Mouse (Mus musculus) hindbrain, embryonic 12.5 days (tissue): ENCODE measurements around the gene Hspa1l. TPM values are rescaled to one million over a fixed set of nuclear protein-coding genes. Genes with fewer than 3 reads are reported as not detected.
"Not testable (repeated sequence)": the region's sequence is repeated elsewhere in the genome, so short reads cannot be mapped to it uniquely, and the experiment has no call there.

ENCODE experiments used
- ATAC-seq: fragments of 200-750 bp; cut with Nextera tagmentation; 2 replicates; pipeline ENCODE4 v1.8.0; 2017; ENCODE audit warnings: moderate TSS enrichment; ENCODE audit not compliant: low FRiP score
- H3K27ac ChIP-seq: fragments of 300-500 bp; sonication (generic); 2 replicates; pipeline ENCODE4 v1.5.1; 2016; ENCODE audit warnings: mild to moderate bottlenecking
- H3K27me3 ChIP-seq: fragments of 300-500 bp; sonication (generic); 2 replicates; pipeline ENCODE4 v1.6.1; 2016; ENCODE audit warnings: mild to moderate bottlenecking
- H3K36me3 ChIP-seq: fragments of 300-500 bp; sonication (generic); 2 replicates; pipeline ENCODE4 v1.6.1; 2016; ENCODE audit warnings: mild to moderate bottlenecking
- H3K4me1 ChIP-seq: fragments of 300-500 bp; sonication (generic); 2 replicates; pipeline ENCODE4 v1.6.1; 2016
- H3K4me2 ChIP-seq: fragments of 300-500 bp; sonication (generic); replicated peaks from 2 replicates; pipeline ENCODE4 v1.6.1; 2016; ENCODE audit warnings: mild to moderate bottlenecking
- H3K4me3 ChIP-seq: fragments of 300-500 bp; sonication (generic); 2 replicates; pipeline ENCODE4 v1.5.1; 2016; ENCODE audit warnings: mild to moderate bottlenecking
- H3K9ac ChIP-seq: fragments of 300-500 bp; sonication (generic); 2 replicates; pipeline ENCODE4 v1.6.1; 2016; ENCODE audit warnings: mild to moderate bottlenecking, moderate library complexity
- H3K9me3 ChIP-seq: fragments of 300-500 bp; sonication (generic); replicated peaks from 2 replicates; pipeline ENCODE4 v1.6.1; 2016; ENCODE audit warnings: mild to moderate bottlenecking
- WGBS: fragments of 180-500 bp; shearing (Covaris S2); methylation state at CpG from one replicate; pipeline ENCODE4 v1.1.7; 2016; 5-methylcytosine and 5-hydroxymethylcytosine counted together
- polyA plus RNA-seq: library from polyadenylated mRNA; unstranded; fragments of >200 nt; fragmentation: Nextera tagmentation; extraction: Ambion mirVana; gene quantifications from 2 replicates; pipeline ENCODE4 v1.2.1, GENCODE M21; 2016

Gene Hspa1l
- polyA plus RNA-seq, 1 experiment from 2014 or later = 1.3 TPM

DNA sequence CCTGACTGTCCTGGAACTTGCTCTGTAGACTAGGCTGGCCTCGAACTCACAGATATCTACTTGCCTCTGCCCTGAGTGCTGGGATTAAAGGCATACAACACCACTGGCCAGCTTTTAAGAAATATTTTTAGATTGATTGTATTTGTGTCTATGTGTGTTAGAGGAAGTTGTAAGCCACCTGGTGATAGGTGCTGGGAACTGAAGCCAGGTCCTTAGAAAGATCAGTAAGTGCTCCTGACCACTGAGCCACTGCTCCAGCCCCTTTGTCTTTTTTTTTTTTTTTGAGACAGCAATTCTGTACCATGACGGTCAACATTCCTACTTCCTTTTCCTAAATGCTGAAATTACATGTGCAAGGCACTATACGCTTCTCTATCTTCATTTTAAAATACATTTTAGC is 19.2 kb upstream of the Hspa1l start:
- ATAC-seq = no peak
- H3K36me3 ChIP-seq = peaks cover 17% of the 10 kb centered on the region
- no peak overlapping the region for H3K4me3 ChIP-seq
- H3K27me3 ChIP-seq = peaks cover 20% of the 10 kb centered on the region
- H3K4me1 ChIP-seq = peaks cover 13% of the 10 kb centered on the region
- H3K4me2 ChIP-seq = no peak overlapping the region
- 84% methylated on average over 3 of the region's 3 CpGs for WGBS
- H3K27ac ChIP-seq = no peak overlapping the region
- no peaks in the 10 kb centered on the region for H3K9me3 ChIP-seq
- H3K9ac ChIP-seq = no peak overlapping the region

DNA sequence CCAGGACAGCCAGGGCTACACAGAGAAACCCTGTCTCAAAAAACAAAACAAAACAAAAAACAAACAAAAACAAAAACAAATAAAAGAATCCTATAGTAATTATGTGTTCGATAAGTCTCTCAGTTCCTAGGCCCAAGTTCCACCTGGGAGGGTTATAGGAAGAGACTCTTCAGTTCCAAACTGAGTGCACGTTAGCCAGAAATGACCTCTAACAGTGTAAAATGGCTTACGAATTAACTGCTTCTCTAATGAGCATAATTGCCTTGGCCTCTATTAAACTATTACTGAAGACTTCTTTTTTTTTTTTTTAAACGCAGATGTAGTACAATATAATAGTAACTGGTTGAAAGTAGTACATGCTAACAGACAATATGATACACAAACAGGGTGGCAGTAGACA is 18.6 kb upstream of the Hspa1l start:
- H3K36me3 ChIP-seq = peaks cover 17% of the 10 kb centered on the region
- no peak overlapping the region for H3K27ac ChIP-seq
- H3K4me3 ChIP-seq = no peak overlapping the region
- H3K4me2 ChIP-seq = no peak overlapping the region
- whole genome bisulfite sequencing = 93% methylated on average over 4 of the region's 4 CpGs
- H3K27me3 ChIP-seq = peaks cover 20% of the 10 kb centered on the region
- no peak overlapping the region for H3K9ac ChIP-seq
- H3K4me1 ChIP-seq = peaks cover 13% of the 10 kb centered on the region
- no peaks in the 10 kb centered on the region for H3K9me3 ChIP-seq
- ATAC-seq = no peak

DNA sequence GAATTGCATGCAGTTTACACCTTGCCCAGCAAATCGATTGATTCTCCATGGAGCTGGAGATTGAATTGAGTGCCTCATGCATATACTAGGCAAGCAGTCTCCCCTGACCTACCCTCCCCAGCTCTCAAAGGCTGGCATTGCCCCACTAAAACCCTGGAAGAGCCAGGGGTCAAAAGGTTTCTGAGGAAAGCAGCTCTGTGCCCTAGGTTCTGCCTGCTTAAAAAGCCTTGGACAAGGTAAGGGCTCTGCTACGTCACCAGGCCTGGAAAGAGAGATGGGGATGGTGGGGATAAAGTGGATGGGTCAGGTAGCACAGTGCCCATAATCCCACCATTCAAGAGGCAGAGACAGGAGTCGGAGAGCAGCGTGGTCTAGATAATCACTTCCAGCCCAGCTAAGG is 17.7 kb upstream of the Hspa1l start:
- H3K4me1 ChIP-seq = peaks cover 17% of the 10 kb centered on the region
- H3K27ac ChIP-seq = no peak overlapping the region
- H3K9me3 ChIP-seq = no peaks in the 10 kb centered on the region
- no peak overlapping the region for H3K4me3 ChIP-seq
- H3K4me2 ChIP-seq = no peak overlapping the region
- H3K9ac ChIP-seq = no peak overlapping the region
- peaks cover 11% of the 10 kb centered on the region for H3K36me3 ChIP-seq
- H3K27me3 ChIP-seq = peaks cover 20% of the 10 kb centered on the region
- WGBS = 70% methylated on average over 4 of the region's 4 CpGs
- ATAC-seq = no peak

- 83% methylated on average over 3 of the region's 3 CpGs for WGBS
- Histone ChIP-seq H3K4me2 (no peak overlapping the region), H3K4me3 (no peak overlapping the region)
Observed at GRCm38 (mm10) chr17:34955884-34956283, 16.6 kb upstream of the Hspa1l start.

DNA sequence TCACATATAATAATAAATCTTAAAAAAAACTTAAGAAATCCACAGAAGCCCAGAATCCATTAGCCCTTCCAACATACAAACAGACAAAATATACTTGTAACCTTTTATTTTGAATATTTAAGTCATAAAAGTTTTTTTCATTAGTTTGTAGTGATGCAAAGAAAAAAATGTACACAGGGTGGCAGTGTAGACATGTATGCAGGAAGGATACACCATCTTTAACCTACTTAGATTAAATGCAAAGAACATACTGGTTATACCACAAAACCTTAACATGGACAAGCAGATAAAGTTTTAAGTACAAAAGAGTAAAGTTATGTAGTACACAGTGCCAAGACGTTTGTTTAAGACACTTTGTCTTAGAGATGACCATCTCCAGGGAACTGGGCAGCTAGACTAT is 16.2 kb upstream of the Hspa1l start:
- H3K4me3 ChIP-seq = no peak overlapping the region
- H3K9me3 ChIP-seq = no peaks in the 10 kb centered on the region
- ATAC-seq = no peak
- 62% methylated on average over 1 of the region's 1 CpGs for WGBS
- H3K4me2 ChIP-seq = no peak overlapping the region
- H3K27ac ChIP-seq = no peak overlapping the region
- peaks cover 30% of the 10 kb centered on the region for H3K27me3 ChIP-seq
- H3K36me3 ChIP-seq = no peaks in the 10 kb centered on the region
- no peak overlapping the region for H3K9ac ChIP-seq
- peaks cover 9% of the 10 kb centered on the region; the same call in 1 of the 2 replicates for H3K4me1 ChIP-seq

More at GRCm38 (mm10) chr17:34955884-34956283, 16.6 kb upstream of the Hspa1l start:
- peaks cover 26% of the 10 kb centered on the region for H3K27me3 ChIP-seq
- no peak for ATAC-seq
- peaks cover 11% of the 10 kb centered on the region for H3K4me1 ChIP-seq
- H3K36me3 ChIP-seq = peaks cover under 1% of the 10 kb centered on the region; the same call in 1 of the 2 replicates
- H3K9me3 ChIP-seq = no peaks in the 10 kb centered on the region
- H3K27ac ChIP-seq = no peak overlapping the region
- H3K9ac ChIP-seq = no peak overlapping the region

- not testable (repeated sequence) for H3K4me3 ChIP-seq, H3K36me3 ChIP-seq, H3K4me2 ChIP-seq, H3K27ac ChIP-seq, ATAC-seq, H3K9me3 ChIP-seq, H3K4me1 ChIP-seq, H3K9ac ChIP-seq
- peaks cover 38% of the 10 kb centered on the region for H3K27me3 ChIP-seq
- WGBS = 16% methylated on average over 30 of the region's 40 CpGs
Observed at GRCm38 (mm10) chr17:34957291-34957690, 15.2 kb upstream of the Hspa1l start.

DNA sequence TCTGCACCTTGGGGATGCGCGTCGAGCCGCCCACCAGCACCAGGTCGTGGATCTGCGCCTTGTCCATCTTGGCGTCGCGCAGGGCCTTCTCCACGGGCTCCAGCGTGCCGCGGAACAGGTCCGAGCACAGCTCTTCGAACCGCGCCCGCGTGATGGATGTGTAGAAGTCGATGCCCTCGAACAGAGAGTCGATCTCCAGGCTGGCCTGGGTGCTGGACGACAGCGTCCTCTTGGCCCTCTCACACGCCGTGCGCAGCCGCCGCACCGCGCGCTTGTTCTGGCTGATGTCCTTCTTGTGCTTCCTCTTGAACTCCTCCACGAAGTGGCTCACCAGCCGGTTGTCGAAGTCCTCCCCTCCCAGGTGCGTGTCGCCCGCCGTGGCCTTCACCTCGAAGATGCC is 14.5 kb upstream of the Hspa1l start:
- H3K9ac ChIP-seq, H3K4me2 ChIP-seq, H3K4me1 ChIP-seq, H3K36me3 ChIP-seq, H3K4me3 ChIP-seq, ATAC-seq, H3K9me3 ChIP-seq, H3K27ac ChIP-seq: not testable (repeated sequence)
- peaks cover 44% of the 10 kb centered on the region for H3K27me3 ChIP-seq
- WGBS = 27% methylated on average over 27 of the region's 40 CpGs

DNA sequence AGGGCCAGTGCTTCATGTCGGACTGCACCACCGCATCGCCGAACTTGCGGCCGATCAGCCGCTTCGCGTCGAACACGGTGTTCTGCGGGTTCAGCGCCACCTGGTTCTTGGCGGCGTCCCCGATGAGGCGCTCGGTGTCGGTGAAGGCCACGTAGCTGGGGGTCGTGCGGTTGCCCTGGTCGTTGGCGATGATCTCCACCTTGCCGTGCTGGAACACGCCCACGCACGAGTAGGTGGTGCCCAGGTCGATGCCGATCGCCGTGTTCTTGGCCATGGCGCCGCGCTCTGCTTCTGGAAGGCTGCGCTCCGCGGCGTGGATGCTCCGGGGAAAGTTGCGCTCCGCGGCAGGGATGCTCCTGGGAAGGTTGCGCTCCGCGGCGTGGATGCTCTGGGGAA is 13.8 kb upstream of the Hspa1l start:
- not testable (repeated sequence) for H3K27ac ChIP-seq, H3K9ac ChIP-seq, H3K9me3 ChIP-seq, H3K4me1 ChIP-seq, H3K36me3 ChIP-seq
- Histone ChIP-seq H3K4me3 (peak overlapping the region; percentile 45), H3K27me3 (peaks cover 51% of the 10 kb centered on the region), H3K4me2 (peak overlapping the region; percentile 77)
- 2% methylated on average over 34 of the region's 47 CpGs for WGBS
- peak; percentile 62 for ATAC-seq

DNA sequence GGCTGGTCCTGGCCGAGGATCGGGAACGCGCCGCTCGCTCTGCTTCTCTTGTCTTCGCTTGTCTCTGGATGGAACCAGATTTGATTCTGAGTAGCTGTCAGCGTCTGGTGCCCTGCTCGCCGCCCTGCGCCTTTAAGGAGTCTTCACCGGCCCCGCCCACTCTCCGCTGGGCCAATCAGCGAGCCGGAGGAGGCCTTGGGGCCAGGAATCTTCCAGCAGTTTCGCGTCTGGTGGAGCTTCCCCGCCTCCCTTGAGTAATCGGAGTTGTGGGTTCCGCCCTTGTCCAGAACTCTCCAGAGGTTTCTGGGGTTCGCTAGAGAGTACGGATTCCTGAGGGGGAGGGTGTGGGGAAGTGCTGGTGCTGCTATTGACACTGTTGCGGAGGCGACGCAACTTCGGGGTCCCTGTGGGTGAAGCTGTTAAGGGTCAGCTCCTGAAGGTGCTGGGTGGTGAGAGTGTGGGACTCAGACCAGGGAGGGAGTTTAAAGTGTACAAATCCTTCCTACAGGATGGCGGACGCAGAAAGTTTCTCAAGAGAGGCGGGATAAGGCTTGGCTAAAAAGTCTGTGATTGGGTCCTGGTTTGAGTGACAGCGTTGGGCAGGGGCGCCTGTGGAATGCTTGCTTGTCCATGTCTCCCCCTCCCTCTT is 13.2 kb upstream of the Hspa1l start, which contains the start of gene Hspa1b:
Hspa1b (minus strand) TSS at position 109 of the 649 bp plus-strand sequence.
- peaks cover 51% of the 10 kb centered on the region for H3K27me3 ChIP-seq
- under 1% methylated on average over 32 of the region's 32 CpGs for WGBS

DNA sequence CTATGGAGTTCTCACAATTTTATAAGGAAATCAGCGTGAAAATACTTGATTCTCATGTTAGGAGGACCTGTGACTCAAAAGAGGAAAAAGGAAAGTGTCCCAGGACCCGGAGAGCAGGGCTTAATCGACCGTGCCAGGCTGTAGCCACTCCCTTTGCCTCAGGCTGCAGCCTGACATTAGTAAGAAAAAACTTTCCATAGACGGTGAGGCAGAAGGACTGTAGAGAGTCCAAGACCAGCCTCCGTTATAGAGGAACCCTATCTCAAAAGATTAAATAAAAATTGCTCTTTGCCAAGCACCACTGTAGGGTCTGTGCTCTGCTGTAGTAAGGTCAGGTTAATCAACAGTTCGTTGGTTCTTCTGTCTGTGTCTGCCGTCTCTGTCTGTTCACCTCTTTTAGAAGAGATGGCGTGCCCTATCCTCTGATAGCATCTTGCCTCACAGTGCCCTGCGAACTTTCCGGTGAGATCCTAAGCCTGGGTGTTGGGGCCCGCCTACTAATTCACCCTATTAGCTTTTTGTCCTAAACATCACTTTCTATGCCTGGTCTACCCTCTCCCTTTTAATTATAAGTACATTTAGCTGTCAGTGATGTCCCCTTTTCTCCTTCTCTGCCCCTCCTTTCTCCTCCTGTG is 12.5 kb upstream of the Hspa1l start:
- H3K36me3 ChIP-seq = no peaks in the 10 kb centered on the region
- H3K27me3 ChIP-seq = peaks cover 54% of the 10 kb centered on the region
- peaks cover 9% of the 10 kb centered on the region; the same call in 1 of the 2 replicates for H3K4me1 ChIP-seq
- H3K4me2 ChIP-seq = peak overlapping the region; percentile 77
- H3K9ac ChIP-seq = no peak overlapping the region
- ATAC-seq = no peak
- 0 out of 2 replicates have a peak overlapping the region, but pooled peaks have one; percentile 4 for H3K27ac ChIP-seq
- H3K9me3 ChIP-seq = no peaks in the 10 kb centered on the region
- 12% methylated on average over 12 of the region's 12 CpGs for WGBS
- H3K4me3 ChIP-seq = peak overlapping the region; percentile 45

More for the DNA sequence above, 13.2 kb upstream of the Hspa1l start, which contains the start of gene Hspa1b:
- 0 out of 2 replicates have a peak within 1 kb of the TSS, but pooled peaks have one; percentile 59 for H3K9ac ChIP-seq
- H3K4me3 ChIP-seq = peak within 1 kb of the TSS; percentile 45
- H3K27ac ChIP-seq = peak within 1 kb of the TSS; percentile 78
- H3K4me1 ChIP-seq, H3K9me3 ChIP-seq, H3K36me3 ChIP-seq: not testable (repeated sequence)
- peak within 1 kb of the TSS; percentile 77 for H3K4me2 ChIP-seq
- ATAC-seq = peak; percentile 92

DNA sequence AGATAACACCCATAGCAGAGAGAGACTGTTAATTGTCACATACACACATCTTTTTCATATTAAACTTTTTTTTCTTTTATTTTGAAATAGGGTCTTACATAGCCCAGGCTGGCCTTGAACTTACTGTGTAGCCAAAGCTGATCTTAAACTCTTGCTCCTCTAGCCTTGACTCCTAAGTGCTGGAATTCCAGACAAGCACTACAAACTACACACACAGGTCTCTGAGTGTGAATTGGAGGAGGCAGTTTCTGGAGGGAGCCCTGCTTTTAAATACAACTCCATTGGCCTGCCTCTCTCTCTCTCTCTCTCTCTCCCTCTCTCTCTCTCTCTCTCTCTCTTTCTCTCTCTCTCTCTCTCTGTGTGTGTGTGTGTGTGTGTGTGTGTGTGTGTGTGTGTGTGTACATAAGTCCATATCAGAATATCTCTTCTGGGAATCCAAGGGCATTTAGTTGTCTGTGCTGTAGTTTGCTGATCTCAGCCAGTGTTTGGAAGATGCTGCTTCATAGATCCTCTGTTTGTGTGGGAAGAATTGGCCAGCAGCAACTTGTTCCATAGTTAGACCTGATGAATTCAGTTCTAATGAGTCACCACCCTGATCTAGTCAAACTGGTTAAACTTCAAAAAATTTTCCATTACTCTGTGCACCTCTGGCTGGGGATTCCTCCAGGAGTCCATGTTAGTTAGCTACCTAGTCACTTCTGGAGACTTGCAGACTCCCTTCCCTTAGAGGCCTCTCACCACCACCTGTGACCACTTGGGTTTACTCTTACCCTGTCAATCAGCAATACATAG is 11.6 kb upstream of the Hspa1l start:
- Histone ChIP-seq H3K4me1 (peaks cover 9% of the 10 kb centered on the region; the same call in 1 of the 2 replicates), H3K9me3 (no peaks in the 10 kb centered on the region), H3K27me3 (peaks cover 45% of the 10 kb centered on the region), H3K9ac (no peak overlapping the region), H3K4me3 (no peak overlapping the region), H3K27ac (no peak overlapping the region), H3K4me2 (no peak overlapping the region), H3K36me3 (no peaks in the 10 kb centered on the region)
- no peak for ATAC-seq

DNA sequence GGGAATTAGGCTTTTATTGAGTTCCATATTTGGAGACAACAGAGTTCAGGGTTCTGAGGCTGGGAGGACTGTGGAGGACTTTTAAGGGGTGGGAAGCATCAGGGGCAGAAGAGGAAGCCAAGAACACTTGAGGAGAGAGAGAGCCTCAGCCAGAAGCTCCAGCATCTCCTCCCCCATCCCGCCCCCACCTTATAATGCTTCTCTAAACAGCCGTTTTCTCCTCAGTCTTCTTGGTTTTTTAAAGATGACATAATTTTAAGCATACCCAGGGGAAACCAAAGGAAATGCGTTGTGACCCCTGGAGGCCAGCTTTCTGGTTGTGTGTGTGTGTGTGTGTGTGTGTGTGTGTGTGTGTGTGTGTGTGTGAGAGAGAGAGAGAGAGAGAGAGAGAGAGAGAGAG is 10.4 kb upstream of the Hspa1l start:
- no peak overlapping the region for H3K9ac ChIP-seq
- 23% methylated on average over 3 of the region's 3 CpGs for WGBS
- peaks cover 37% of the 10 kb centered on the region for H3K27me3 ChIP-seq
- H3K4me2 ChIP-seq = no peak overlapping the region
- peaks cover 9% of the 10 kb centered on the region; the same call in 1 of the 2 replicates for H3K4me1 ChIP-seq
- no peak for ATAC-seq
- no peak overlapping the region for H3K27ac ChIP-seq
- no peak overlapping the region for H3K4me3 ChIP-seq
- H3K36me3 ChIP-seq = no peaks in the 10 kb centered on the region
- H3K9me3 ChIP-seq = no peaks in the 10 kb centered on the region
